Mouse (Mus musculus) liver, embryonic 15.5 days (tissue): ENCODE results near the gene Rbm25. TPM values are rescaled to one million over a fixed set of nuclear protein-coding genes. Genes with fewer than 3 reads are reported as not detected.

Experiments
- ATAC-seq: fragments of 200-750 bp; cut with Nextera tagmentation; 2 replicates; pipeline ENCODE4 v1.8.0; 2017; ENCODE audit warnings: moderate number of reproducible peaks, mild to moderate bottlenecking, moderate library complexity; ENCODE audit not compliant: insufficient read depth
- H3K27ac ChIP-seq: fragments of 300-500 bp; sonication (generic); replicated peaks from 2 replicates; pipeline ENCODE4 v1.5.1; 2015; ENCODE audit warnings: mild to moderate bottlenecking, inconsistent platforms
- H3K27me3 ChIP-seq: fragments of 300-500 bp; sonication (generic); 2 replicates; pipeline ENCODE4 v1.6.1; 2015; ENCODE audit warnings: mild to moderate bottlenecking, inconsistent platforms
- H3K36me3 ChIP-seq: fragments of 300-500 bp; sonication (generic); replicated peaks from 2 replicates; pipeline ENCODE4 v1.6.1; 2015; ENCODE audit warnings: moderate library complexity, mild to moderate bottlenecking, inconsistent platforms
- H3K4me1 ChIP-seq: fragments of 300-500 bp; sonication (generic); replicated peaks from 2 replicates; pipeline ENCODE4 v1.6.1; 2015; ENCODE audit warnings: inconsistent platforms
- H3K4me2 ChIP-seq: fragments of 300-500 bp; sonication (generic); 2 replicates; pipeline ENCODE4 v1.6.1; 2015; ENCODE audit warnings: moderate library complexity, mild to moderate bottlenecking, inconsistent platforms
- H3K4me3 ChIP-seq: fragments of 300-500 bp; sonication (generic); replicated peaks from 2 replicates; pipeline ENCODE4 v1.5.1; 2015; ENCODE audit warnings: mild to moderate bottlenecking, inconsistent platforms
- H3K9ac ChIP-seq: fragments of 300-500 bp; sonication (generic); 2 replicates; pipeline ENCODE4 v1.6.1; 2015; ENCODE audit warnings: moderate library complexity, mild to moderate bottlenecking, inconsistent platforms
- H3K9me3 ChIP-seq: fragments of 300-500 bp; sonication (generic); replicated peaks from 2 replicates; pipeline ENCODE4 v1.6.1; 2016; ENCODE audit warnings: inconsistent platforms
- WGBS: fragments of 180-500 bp; shearing (Covaris S2); methylation state at CpG from one replicate; pipeline ENCODE4 v1.1.7; 2015; ENCODE audit warnings: mixed read lengths; ENCODE audit not compliant: insufficient replicate concordance; 5-methylcytosine and 5-hydroxymethylcytosine counted together
- polyA plus RNA-seq: library from polyadenylated mRNA; unstranded; fragments of >200 nt; fragmentation: Nextera tagmentation; extraction: Ambion mirVana; gene quantifications from 2 replicates; pipeline ENCODE4 v1.2.1, GENCODE M21; 2015

The Rbm25 gene
- polyA plus RNA-seq, 1 experiment from 2014 or later = 92.7 TPM

GRCm38 (mm10) chr12:83650346-83650745 lies 19.3 kb downstream of the Rbm25 start:
- no peak overlapping the region for H3K27ac ChIP-seq
- H3K4me3 ChIP-seq = no peak overlapping the region
- peaks cover 7% of the 10 kb centered on the region; the same call in 1 of the 2 replicates for H3K4me1 ChIP-seq
- peaks cover 80% of the 10 kb centered on the region for H3K36me3 ChIP-seq
- no peak for ATAC-seq
- no peak overlapping the region for H3K9ac ChIP-seq
- no peak overlapping the region for H3K4me2 ChIP-seq
- H3K27me3 ChIP-seq = no peaks in the 10 kb centered on the region
- H3K9me3 ChIP-seq = no peaks in the 10 kb centered on the region
- 65% methylated on average over 3 of the region's 3 CpGs for WGBS

GRCm38 (mm10) chr12:83651414-83651813 lies 20.4 kb downstream of the Rbm25 start:
- H3K27ac ChIP-seq = no peak overlapping the region
- H3K4me1 ChIP-seq = peaks cover 7% of the 10 kb centered on the region; the same call in 1 of the 2 replicates
- no peaks in the 10 kb centered on the region for H3K9me3 ChIP-seq
- H3K9ac ChIP-seq = no peak overlapping the region
- no peak overlapping the region for H3K4me3 ChIP-seq
- H3K27me3 ChIP-seq = no peaks in the 10 kb centered on the region
- H3K36me3 ChIP-seq = peaks cover 83% of the 10 kb centered on the region
- ATAC-seq = no peak
- H3K4me2 ChIP-seq = no peak overlapping the region

GRCm38 (mm10) chr12:83685466-83685865 lies 54.4 kb downstream of the Rbm25 start:
- Histone ChIP-seq H3K4me3 (no peak overlapping the region), H3K36me3 (peaks cover 26% of the 10 kb centered on the region), H3K27ac (no peak overlapping the region), H3K4me2 (no peak overlapping the region), H3K9me3 (no peaks in the 10 kb centered on the region), H3K4me1 (peaks cover 27% of the 10 kb centered on the region), H3K27me3 (no peaks in the 10 kb centered on the region), H3K9ac (no peak overlapping the region)
- WGBS = 80% methylated on average over 1 of the region's 1 CpGs
- ATAC-seq = no peak

- 79% methylated on average over 9 of the region's 9 CpGs for WGBS
- H3K4me1 ChIP-seq = peaks cover 31% of the 10 kb centered on the region
- no peak for ATAC-seq
- H3K9me3 ChIP-seq = no peaks in the 10 kb centered on the region
- H3K27ac ChIP-seq = peak overlapping the region; percentile 97; the same call in 1 of the 2 replicates
- no peak overlapping the region for H3K4me3 ChIP-seq
- H3K4me2 ChIP-seq = peak overlapping the region; percentile 75; the same call in 1 of the 2 replicates
- no peak overlapping the region for H3K9ac ChIP-seq
- no peaks in the 10 kb centered on the region for H3K27me3 ChIP-seq
- peaks cover 16% of the 10 kb centered on the region for H3K36me3 ChIP-seq
These were observed 55.7 kb downstream of the Rbm25 start for GRCm38 (mm10) chr12:83686575-83687350.

- under 1% methylated on average over 38 of the region's 38 CpGs for WGBS
- H3K27me3 ChIP-seq = no peaks in the 10 kb centered on the region
- peak within 1 kb of the TSS; percentile 75 for H3K4me2 ChIP-seq
- H3K9me3 ChIP-seq = no peaks in the 10 kb centered on the region
- peaks cover 18% of the 10 kb centered on the region for H3K36me3 ChIP-seq
- peaks cover 31% of the 10 kb centered on the region for H3K4me1 ChIP-seq
- peak within 1 kb of the TSS; percentile 97 for H3K27ac ChIP-seq
- peak within 1 kb of the TSS; percentile 96 for H3K4me3 ChIP-seq
- ATAC-seq = peak; percentile 95
- H3K9ac ChIP-seq = peak within 1 kb of the TSS; percentile 91
These were observed 56.9 kb downstream of the Rbm25 start, which contains the start of gene Psen1 for GRCm38 (mm10) chr12:83687934-83688315. Gene Psen1 (plus strand): TSS chr12:83688152.

GRCm38 (mm10) chr12:83688316-83689086 lies 57.5 kb downstream of the Rbm25 start:
- Histone ChIP-seq H3K4me2 (peak overlapping the region; percentile 75), H3K4me1 (peaks cover 31% of the 10 kb centered on the region), H3K27me3 (no peaks in the 10 kb centered on the region), H3K27ac (peak overlapping the region; percentile 97), H3K9me3 (no peaks in the 10 kb centered on the region), H3K9ac (peak overlapping the region; percentile 91), H3K4me3 (peak overlapping the region; percentile 96), H3K36me3 (peaks cover 15% of the 10 kb centered on the region)
- peak; percentile 80 for ATAC-seq
- WGBS = under 1% methylated on average over 49 of the region's 49 CpGs

GRCm38 (mm10) chr12:83689087-83689432 lies 58.0 kb downstream of the Rbm25 start:
- Histone ChIP-seq H3K4me1 (peaks cover 31% of the 10 kb centered on the region), H3K4me2 (peak overlapping the region; percentile 75), H3K4me3 (peak overlapping the region; percentile 96), H3K36me3 (peaks cover 12% of the 10 kb centered on the region), H3K9ac (peak overlapping the region; percentile 91), H3K9me3 (no peaks in the 10 kb centered on the region), H3K27me3 (no peaks in the 10 kb centered on the region), H3K27ac (peak overlapping the region; percentile 97)
- no peak for ATAC-seq
- WGBS = 5% methylated on average over 6 of the region's 6 CpGs

GRCm38 (mm10) chr12:83694011-83694410 lies 63.0 kb downstream of the Rbm25 start:
- ATAC-seq = no peak
- Histone ChIP-seq H3K27ac (no peak overlapping the region), H3K27me3 (no peaks in the 10 kb centered on the region), H3K4me2 (no peak overlapping the region), H3K36me3 (peaks cover 12% of the 10 kb centered on the region; the same call in 1 of the 2 replicates), H3K9ac (no peak overlapping the region), H3K4me3 (no peak overlapping the region), H3K4me1 (peaks cover 21% of the 10 kb centered on the region), H3K9me3 (no peaks in the 10 kb centered on the region)
- WGBS = 87% methylated on average over 5 of the region's 5 CpGs

GRCm38 (mm10) chr12:83694669-83695068 lies 63.6 kb downstream of the Rbm25 start:
- no peak overlapping the region for H3K4me3 ChIP-seq
- H3K4me1 ChIP-seq = peaks cover 14% of the 10 kb centered on the region
- no peak for ATAC-seq
- H3K36me3 ChIP-seq = peaks cover 16% of the 10 kb centered on the region
- no peaks in the 10 kb centered on the region for H3K9me3 ChIP-seq
- H3K9ac ChIP-seq = no peak overlapping the region
- H3K27ac ChIP-seq = no peak overlapping the region
- no peaks in the 10 kb centered on the region for H3K27me3 ChIP-seq
- no peak overlapping the region for H3K4me2 ChIP-seq
- WGBS = 74% methylated on average over 3 of the region's 3 CpGs

- no peaks in the 10 kb centered on the region for H3K9me3 ChIP-seq
- no peak overlapping the region for H3K27ac ChIP-seq
- no peak overlapping the region for H3K4me2 ChIP-seq
- peaks cover 26% of the 10 kb centered on the region for H3K36me3 ChIP-seq
- 84% methylated on average over 4 of the region's 4 CpGs for WGBS
- peaks cover 11% of the 10 kb centered on the region; the same call in 1 of the 2 replicates for H3K4me1 ChIP-seq
- no peak for ATAC-seq
- no peak overlapping the region for H3K4me3 ChIP-seq
- no peaks in the 10 kb centered on the region for H3K27me3 ChIP-seq
- H3K9ac ChIP-seq = no peak overlapping the region
These were observed 67.6 kb downstream of the Rbm25 start for GRCm38 (mm10) chr12:83698637-83699036.

- no peak overlapping the region for H3K9ac ChIP-seq
- no peak overlapping the region for H3K4me3 ChIP-seq
- no peaks in the 10 kb centered on the region for H3K27me3 ChIP-seq
- H3K9me3 ChIP-seq = no peaks in the 10 kb centered on the region
- ATAC-seq = no peak
- 79% methylated on average over 7 of the region's 7 CpGs for WGBS
- no peak overlapping the region for H3K4me2 ChIP-seq
- peaks cover 35% of the 10 kb centered on the region for H3K36me3 ChIP-seq
- H3K4me1 ChIP-seq = peaks cover 13% of the 10 kb centered on the region; the same call in 1 of the 2 replicates
- no peak overlapping the region for H3K27ac ChIP-seq
These were observed 70.6 kb downstream of the Rbm25 start for GRCm38 (mm10) chr12:83701608-83702007.
